Mouse (Mus musculus): ENCODE data around the gene Casc1.

DNA sequence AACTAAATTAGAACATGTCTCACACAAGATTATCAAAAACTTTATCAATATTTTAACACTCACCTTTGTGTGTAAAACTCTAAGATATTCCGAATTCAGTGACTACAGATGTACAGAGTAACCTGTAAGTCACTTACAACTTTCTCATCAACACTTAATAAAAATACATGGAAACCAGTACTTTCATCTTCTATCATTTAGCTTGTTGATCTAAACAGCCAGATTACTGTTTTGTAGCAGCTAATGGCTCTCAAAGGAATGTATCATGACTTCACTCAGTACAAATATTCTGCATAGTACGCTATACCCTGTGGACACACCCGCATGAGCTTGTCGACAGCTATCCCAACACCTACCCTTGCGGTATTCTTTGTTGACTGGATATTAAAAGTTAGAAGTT is 36.0 kb upstream of the Casc1 start:
- no peak for TF ChIP-seq CTCF (IDR thresholded peaks at IDR 0.05; ENCODE audit: borderline replicate concordance, insufficient read depth, low read length)
- TF ChIP-seq POLR2A (IDR thresholded peaks at IDR 0.05; ENCODE audit: low read depth, low read length), result no peak

Measured in embryonic fibroblast, embryonic 13.5 days (primary cell).